17 mouse cellular contexts compared by ENCODE assay signal in genomic region chr1:66829400-66830080, GRCm38 (mm10).
"Had no signal": no experiment of that assay in that cellular context is flagged by ENCODE, and none has a peak within 500 bp of the region (broad histone marks: within the 10 kb centered on the region; RNA-seq: fewer than 3 reads in every experiment).

No protein-coding gene starts in this region.

- H3K27me3 ChIP-seq: hindbrain, embryonic 12.5 days; limb, embryonic 13.5 days; neural tube, embryonic 15.5 days had no signal

- H3K9ac ChIP-seq: hindbrain, embryonic 12.5 days; limb, embryonic 13.5 days; liver, embryonic 14.5 days; neural tube, embryonic 15.5 days had no signal

- H3K9me3 ChIP-seq: hindbrain, embryonic 12.5 days; limb, embryonic 13.5 days; neural tube, embryonic 15.5 days had no signal

- H3K27ac ChIP-seq: hindbrain, embryonic 12.5 days; layer of hippocampus, adult 2 months; limb, embryonic 13.5 days; liver, embryonic 14.5 days; neural tube, embryonic 15.5 days had no signal

- ATAC-seq: hindbrain, embryonic 16.5 days; inflammation-experienced regulatory T-cells, adult 6 months; intestine, postnatal 0 days had no signal

- H3K4me3 ChIP-seq: hindbrain, embryonic 12.5 days; layer of hippocampus, adult 2 months; limb, embryonic 13.5 days; myocyte; neural tube, embryonic 15.5 days had no signal

- DNase-seq: kidney, postnatal 14 days; left cerebral cortex, postnatal 4 days; lung, adult 2 months; lung, postnatal 4 days; right cerebral cortex, adult 18-20 months; right cerebral cortex, postnatal 25 days; thymus, adult 2 months; thymus, postnatal 25 days had no signal

- H3K4me2 ChIP-seq: hindbrain, embryonic 12.5 days; limb, embryonic 13.5 days; neural tube, embryonic 15.5 days had no signal

- H3K4me1 ChIP-seq: neural tube, embryonic 15.5 days had no signal

- H3K36me3 ChIP-seq: hindbrain, embryonic 12.5 days; limb, embryonic 13.5 days; neural tube, embryonic 15.5 days had no signal
